11 mouse cellular contexts compared by ENCODE assay signal in genomic region chr4:110290056-110290455, GRCm38 (mm10).
DNase-seq lines count a peak whose midpoint lies in the region; ATAC-seq lines count a peak whose summit lies in the region.
"Had no signal": no experiment of that assay in that cellular context is flagged by ENCODE, and none has a peak within 500 bp of the region (broad histone marks: within the 10 kb centered on the region; RNA-seq: fewer than 3 reads in every experiment).

No protein-coding gene starts in this region.

- H3K9ac ChIP-seq in hindbrain, embryonic 16.5 days (ENCODE audit: low read depth, low read length) = peak overlapping the region; percentile 49
- H3K9ac ChIP-seq in neural tube, embryonic 15.5 days (replicated peaks) = peak overlapping the region; percentile 48
- H3K9ac ChIP-seq: embryonic facial prominence, embryonic 15.5 days; heart, embryonic 15.5 days had no signal

- no peaks in the 10 kb centered on the region; the same call in 1 of the 2 replicates for H3K4me1 ChIP-seq in hindbrain, embryonic 16.5 days (ENCODE audit: control insufficient read depth, insufficient read depth, low read depth, low read length)
- 0 out of 2 replicates have a peak, but pooled peaks cover 4% of the 10 kb centered on the region for H3K4me1 ChIP-seq in neural tube, embryonic 15.5 days
- H3K4me1 ChIP-seq: embryonic facial prominence, embryonic 15.5 days had no signal

- peak; percentile 19 to 38 for DNase-seq in layer of hippocampus, adult 8-10 months (ENCODE audit: low spot score in 2 of 2)
- DNase-seq in layer of hippocampus, adult 11-12 months (ENCODE audit: low spot score) = no peak
- peak; percentile 34 for DNase-seq in embryo, embryonic 11 days
- DNase-seq in lung, postnatal 10 days = no peak
- no peak for DNase-seq in adrenal gland, postnatal 14 days
- DNase-seq: spleen, adult 18-20 months had no signal

- H3K4me2 ChIP-seq in hindbrain, embryonic 16.5 days (ENCODE audit: low read length) = peak overlapping the region; percentile 51
- peak overlapping the region; percentile 53 for H3K4me2 ChIP-seq in neural tube, embryonic 15.5 days
- H3K4me2 ChIP-seq: embryonic facial prominence, embryonic 15.5 days; heart, embryonic 15.5 days had no signal

- H3K27me3 ChIP-seq in hindbrain, embryonic 16.5 days (replicated peaks; ENCODE audit: control insufficient read depth, insufficient read depth, low read length) = no peaks in the 10 kb centered on the region
- no peaks in the 10 kb centered on the region for H3K27me3 ChIP-seq in neural tube, embryonic 15.5 days (replicated peaks)
- H3K27me3 ChIP-seq: embryonic facial prominence, embryonic 15.5 days; heart, embryonic 15.5 days had no signal

- peak; percentile 75 for ATAC-seq in hindbrain, embryonic 16.5 days
- peak; percentile 48; the same call in 1 of the 2 replicates for ATAC-seq in neural tube, embryonic 15.5 days (ENCODE audit: low FRiP score)
- no peak for ATAC-seq in megakaryocyte-erythroid progenitor cell, adult 5-6 weeks (replicated peaks; ENCODE audit: low FRiP score, low TSS enrichment, poor library complexity, severe bottlenecking)

- H3K9me3 ChIP-seq in hindbrain, embryonic 16.5 days (ENCODE audit: control insufficient read depth, low read length) = no peaks in the 10 kb centered on the region
- no peaks in the 10 kb centered on the region for H3K9me3 ChIP-seq in neural tube, embryonic 15.5 days (replicated peaks)
- H3K9me3 ChIP-seq: embryonic facial prominence, embryonic 15.5 days; heart, embryonic 15.5 days had no signal

- H3K27ac ChIP-seq in hindbrain, embryonic 16.5 days (ENCODE audit: low read depth, low read length) = peak overlapping the region; percentile 77
- H3K27ac ChIP-seq in neural tube, embryonic 15.5 days (replicated peaks) = peak overlapping the region; percentile 72
- H3K27ac ChIP-seq: embryonic facial prominence, embryonic 15.5 days; heart, embryonic 15.5 days had no signal

- WGBS in hindbrain, embryonic 16.5 days = 7% methylated on average over 12 of the region's 12 CpGs
- 10% methylated on average over 12 of the region's 12 CpGs for WGBS in neural tube, embryonic 15.5 days

- no peaks in the 10 kb centered on the region for H3K36me3 ChIP-seq in hindbrain, embryonic 16.5 days (ENCODE audit: control insufficient read depth, insufficient read depth, low read length)
- no peaks in the 10 kb centered on the region for H3K36me3 ChIP-seq in neural tube, embryonic 15.5 days
- H3K36me3 ChIP-seq: embryonic facial prominence, embryonic 15.5 days; heart, embryonic 15.5 days had no signal

- peak overlapping the region; percentile 36 for H3K4me3 ChIP-seq in hindbrain, embryonic 16.5 days (ENCODE audit: low read length)
- peak overlapping the region; percentile 37 for H3K4me3 ChIP-seq in neural tube, embryonic 15.5 days (replicated peaks)
- H3K4me3 ChIP-seq: embryonic facial prominence, embryonic 15.5 days; heart, embryonic 15.5 days had no signal

Comparison
In these comparisons a context has a peak if more than half of its experiments do, and no peak if none do; other contexts are left out.
1. DNase-seq: peak in layer of hippocampus, adult 8-10 months (2 of 2) and embryo, embryonic 11 days (single experiment); none in layer of hippocampus, adult 11-12 months (single experiment), lung, postnatal 10 days (single experiment) and adrenal gland, postnatal 14 days (single experiment).